Mouse (Mus musculus) left cerebral cortex, adult 8-10 months (tissue): Measurements from ENCODE around the gene Lrr1. TPM values are rescaled to one million over a fixed set of nuclear protein-coding genes. Genes with fewer than 3 reads are reported as not detected.
"Not testable (repeated sequence)": the region's sequence is repeated elsewhere in the genome, so short reads cannot be mapped to it uniquely, and the experiment has no call there.

Experiments used
- DNase-seq, 2 experiments: peaks; one replicate each; pipeline ENCODE4 v3.0.0; 2022; ENCODE audit warnings: low spot score in 2 of 2
- total RNA-seq, 4 experiments: library from RNA; stranded (reverse); gene quantifications; 2 replicates each; pipeline ENCODE4 v1.2.4; 2022

Lrr1 gene
- total RNA-seq, 4 experiments from 2014 or later: not detected

DNA sequence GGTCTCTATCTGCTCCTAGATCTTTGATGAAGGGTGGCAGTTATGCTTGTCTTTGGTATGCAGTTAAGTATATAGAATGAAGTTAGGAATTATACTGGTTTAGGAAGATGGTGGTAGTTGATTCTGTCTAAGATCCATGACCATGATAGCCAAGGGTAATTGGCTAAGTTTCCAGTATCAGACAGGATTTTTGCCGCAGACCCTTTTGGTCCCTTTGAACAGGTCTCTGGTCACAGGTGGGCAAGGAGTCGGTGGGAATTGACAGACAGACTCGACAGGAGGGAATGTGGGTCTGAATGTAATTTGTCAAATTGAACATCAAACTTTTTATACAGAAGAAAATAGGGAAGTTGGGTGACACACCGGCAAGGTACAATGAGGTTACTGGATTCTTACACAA, 5.0 kb upstream of the Lrr1 start:
- DNase-seq: not testable (repeated sequence)

DNA sequence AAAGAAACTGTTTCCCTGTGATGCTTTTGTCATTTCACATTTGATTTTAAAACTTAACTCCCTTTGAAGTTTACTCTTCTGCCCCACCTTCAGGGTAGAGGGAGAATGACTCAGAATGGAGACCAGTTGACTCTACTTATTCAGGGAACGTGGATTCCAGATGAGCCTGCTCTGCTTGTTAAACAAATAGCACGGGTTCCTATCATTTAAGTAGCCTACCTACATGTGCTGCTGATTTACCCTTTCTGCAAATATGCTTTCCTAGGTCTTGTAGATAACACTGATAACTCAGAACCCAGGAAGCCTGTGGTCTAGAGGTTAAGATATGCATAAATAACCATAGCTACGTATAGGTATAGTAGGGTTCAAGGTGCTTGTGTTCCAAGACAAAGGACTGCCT, 3.7 kb upstream of the Lrr1 start:
- no peak for DNase-seq

DNA sequence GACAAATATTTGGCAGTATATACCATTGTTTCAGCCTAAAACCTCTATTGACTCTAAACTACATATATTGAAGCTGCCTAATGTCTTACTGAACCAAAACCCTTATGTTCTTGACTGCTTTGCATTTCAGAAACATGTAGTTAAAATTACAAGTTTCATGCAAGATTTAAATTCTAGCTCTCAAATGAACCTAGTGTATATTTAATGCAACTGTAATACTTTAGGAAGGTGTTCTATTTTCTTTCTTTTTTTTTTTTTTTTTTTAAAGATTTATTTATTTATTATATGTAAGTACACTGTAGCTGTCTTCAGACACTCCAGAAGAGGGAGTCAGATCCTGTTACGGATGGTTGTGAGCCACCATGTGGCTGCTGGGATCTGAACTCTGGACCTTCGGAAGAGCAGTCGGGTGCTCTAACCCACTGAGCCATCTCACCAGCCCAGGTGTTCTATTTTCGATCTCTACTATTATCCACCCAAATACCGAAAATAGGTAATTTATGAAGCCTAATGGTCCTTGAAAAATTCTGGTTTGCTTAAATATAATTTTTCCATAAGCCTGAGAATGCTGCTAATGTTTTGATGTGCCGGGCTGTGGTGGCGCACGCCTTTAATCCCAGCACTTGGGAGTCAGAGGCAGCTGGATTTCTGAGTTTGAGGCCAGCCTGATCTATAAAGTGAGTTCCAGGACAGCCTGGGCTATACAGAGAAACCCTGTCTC, 1.6 kb upstream of the Lrr1 start:
- DNase-seq: not testable (repeated sequence)

DNA sequence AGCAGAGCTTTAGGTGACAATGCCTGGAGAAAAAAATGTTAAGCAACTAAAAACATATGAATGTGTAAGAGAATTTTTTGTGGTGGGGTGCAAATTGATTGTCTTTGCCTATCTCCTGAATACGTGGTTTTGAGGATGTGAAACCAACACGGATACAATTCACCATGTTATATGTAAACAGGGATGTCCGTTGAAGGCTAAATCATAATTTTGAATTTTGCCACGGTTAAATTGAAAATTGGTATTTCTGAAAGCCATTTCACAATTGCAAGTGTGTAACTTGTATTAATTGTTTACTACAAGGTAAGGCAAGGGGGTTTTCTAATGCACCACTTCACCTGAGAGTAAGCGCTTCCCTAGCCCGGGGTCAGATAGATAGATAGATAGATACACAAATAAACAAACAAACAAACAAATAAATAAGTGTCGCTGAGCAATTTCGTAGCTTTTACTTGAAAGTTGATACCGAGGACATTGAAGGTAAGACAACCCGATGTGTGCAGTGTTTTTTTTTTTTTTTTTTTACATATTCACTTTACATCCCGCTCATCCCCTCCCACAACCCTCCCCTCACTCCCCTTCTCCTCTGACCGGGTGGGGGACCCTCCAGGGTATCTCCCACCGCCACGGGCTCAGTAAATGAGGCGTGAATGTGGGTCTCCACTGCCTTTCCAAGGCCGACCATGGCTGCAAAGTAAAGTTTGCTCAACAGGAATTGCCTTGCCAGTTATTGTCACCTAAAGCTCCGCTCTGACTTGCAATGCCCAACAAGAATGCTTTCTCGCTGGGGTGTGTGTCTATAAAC, 756 bp upstream of the Lrr1 start:
- DNase-seq: no peak

DNA sequence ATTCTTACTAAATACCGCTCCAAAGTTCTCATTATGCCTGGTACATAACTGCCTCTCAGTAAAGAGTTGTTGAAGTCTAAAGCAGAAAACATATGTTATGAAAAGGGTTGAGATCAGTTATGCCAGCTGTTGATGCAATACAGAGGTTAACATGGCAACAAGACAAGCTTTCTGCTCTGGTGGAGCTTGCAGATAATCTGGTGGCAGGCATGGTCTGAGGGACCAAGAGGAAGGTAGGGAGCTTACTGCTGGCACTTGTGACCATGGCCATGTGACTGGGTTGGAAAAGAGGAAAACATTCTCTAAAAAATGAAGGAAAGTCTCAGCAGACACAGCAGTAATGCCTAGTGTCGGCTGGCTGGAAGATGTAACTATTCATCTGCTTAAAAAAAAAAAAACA, 2.7 kb downstream of the Lrr1 start:
- DNase-seq: no peak

DNA sequence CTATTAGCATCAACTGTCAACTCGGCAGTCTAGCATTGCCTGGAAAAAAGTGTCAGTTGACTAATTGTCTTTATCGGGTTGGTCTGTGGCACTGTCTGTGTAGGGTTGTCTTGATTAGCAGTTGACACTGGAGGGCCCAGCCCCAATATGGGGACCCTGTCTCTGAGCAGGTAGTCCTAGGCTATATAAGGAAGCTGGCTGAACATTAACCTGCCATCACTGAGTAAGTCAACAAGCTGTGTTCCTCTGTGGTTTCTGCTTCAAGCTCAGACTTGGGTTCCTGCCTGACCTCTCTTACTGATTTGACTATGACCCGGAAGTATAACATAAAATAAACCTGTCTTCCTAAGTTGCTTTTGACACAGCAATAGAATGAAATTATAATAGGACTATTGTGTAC, 7.4 kb downstream of the Lrr1 start:
- no peak for DNase-seq

DNA sequence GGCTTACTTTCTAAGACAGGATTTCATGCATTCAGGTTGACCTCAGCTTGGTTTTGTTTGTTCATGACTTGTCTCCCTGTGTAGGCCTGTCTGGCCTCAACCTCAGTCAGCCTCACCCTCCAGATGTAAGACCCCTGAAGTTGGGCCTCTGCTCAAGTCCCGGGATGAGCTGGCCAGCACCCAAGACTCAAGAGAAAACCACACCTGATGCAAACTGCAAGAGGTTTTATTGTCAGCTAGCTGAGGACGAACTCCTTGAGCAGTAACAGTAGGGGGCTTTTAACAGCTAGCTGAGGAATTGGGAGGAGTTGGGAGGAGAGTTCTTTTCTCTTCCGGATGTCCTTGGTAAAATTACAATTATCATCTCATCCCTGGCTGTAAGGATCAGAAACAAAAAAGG, 8.9 kb downstream of the Lrr1 start:
- no peak for DNase-seq

DNA sequence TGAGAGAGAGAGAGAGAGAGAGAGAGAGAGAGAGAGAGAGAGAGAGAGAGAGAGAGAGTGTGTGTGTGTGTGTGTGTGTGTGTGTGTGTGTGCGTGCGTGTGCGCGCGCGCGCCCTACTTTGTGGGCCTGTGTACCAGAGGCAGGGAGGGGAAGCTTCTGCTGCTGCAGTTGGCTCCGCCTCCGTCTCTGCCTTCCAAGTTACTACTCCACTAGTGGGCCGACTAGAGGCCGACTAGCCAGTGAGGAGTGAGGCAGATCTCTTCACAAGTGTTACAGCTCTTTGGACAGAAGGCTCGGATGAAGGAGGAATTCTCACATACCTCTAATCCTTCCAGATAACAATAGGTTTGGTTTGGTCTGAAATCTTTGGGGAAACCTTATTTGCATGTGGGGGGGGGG, 10.8 kb downstream of the Lrr1 start:
- DNase-seq: no peak

DNA sequence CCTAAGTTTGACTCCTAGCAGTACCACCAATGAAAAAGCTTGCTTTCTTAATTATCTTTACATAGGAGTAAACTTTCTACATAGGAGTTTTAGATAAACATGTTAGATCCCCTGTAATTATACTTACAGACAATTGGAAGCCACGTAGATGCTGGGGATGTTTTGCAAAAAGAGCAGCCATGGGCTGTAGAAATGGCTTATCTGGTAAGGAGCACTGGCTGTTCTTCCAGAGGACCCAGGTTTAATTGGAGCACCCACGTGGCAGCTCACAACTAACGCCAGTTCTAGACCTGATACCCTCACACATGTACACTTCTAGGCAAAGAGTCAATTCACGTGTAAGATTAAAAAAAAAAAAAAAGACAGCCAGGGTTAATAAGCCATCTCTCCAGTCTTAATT, 13.2 kb downstream of the Lrr1 start:
- DNase-seq: no peak

DNA sequence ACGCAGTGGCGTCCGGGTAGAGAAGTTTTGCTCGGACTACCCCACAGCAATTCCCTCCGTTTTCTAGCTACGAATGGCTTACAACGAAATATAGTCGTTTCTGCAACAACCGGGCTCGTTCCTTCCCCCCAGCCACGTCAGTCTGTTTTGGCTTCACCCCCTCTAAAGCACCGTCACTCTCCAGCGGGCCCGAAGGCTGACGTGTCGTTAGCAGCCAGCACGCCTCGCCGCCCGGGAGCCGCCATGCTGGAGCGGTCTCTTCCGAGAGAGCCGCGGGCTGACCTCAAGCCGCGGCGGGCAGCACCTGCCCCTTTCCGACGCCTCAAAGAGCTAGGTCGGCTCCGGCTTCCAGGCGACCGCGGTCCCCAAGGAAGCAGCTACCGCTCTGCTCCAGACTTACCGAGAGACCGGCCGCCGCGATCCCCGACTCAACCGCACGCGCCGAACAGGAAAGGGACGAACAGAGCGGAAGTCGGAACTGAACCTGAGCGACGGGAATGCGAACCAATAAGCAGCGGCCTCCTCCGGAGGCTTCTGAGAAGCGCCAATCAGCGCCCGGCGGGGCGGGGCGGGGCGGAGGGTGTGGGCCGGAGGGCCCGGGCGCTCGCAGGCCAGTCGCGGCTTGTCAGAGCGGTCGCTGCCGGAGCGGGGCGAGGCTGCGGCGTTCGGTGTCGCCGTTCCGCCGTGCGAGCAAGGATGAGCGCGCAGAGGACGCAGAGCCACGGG, 15.1 kb downstream of the Lrr1 start, which contains the start of the genes Rpl36al and Mgat2:
Gene Rpl36al, minus strand, starts transcription at position 501 of the 726 bp plus-strand sequence.
Gene Mgat2, plus strand, starts transcription at position 575 of the 726 bp plus-strand sequence.
- peak; percentile 96 to 99 for DNase-seq

DNA sequence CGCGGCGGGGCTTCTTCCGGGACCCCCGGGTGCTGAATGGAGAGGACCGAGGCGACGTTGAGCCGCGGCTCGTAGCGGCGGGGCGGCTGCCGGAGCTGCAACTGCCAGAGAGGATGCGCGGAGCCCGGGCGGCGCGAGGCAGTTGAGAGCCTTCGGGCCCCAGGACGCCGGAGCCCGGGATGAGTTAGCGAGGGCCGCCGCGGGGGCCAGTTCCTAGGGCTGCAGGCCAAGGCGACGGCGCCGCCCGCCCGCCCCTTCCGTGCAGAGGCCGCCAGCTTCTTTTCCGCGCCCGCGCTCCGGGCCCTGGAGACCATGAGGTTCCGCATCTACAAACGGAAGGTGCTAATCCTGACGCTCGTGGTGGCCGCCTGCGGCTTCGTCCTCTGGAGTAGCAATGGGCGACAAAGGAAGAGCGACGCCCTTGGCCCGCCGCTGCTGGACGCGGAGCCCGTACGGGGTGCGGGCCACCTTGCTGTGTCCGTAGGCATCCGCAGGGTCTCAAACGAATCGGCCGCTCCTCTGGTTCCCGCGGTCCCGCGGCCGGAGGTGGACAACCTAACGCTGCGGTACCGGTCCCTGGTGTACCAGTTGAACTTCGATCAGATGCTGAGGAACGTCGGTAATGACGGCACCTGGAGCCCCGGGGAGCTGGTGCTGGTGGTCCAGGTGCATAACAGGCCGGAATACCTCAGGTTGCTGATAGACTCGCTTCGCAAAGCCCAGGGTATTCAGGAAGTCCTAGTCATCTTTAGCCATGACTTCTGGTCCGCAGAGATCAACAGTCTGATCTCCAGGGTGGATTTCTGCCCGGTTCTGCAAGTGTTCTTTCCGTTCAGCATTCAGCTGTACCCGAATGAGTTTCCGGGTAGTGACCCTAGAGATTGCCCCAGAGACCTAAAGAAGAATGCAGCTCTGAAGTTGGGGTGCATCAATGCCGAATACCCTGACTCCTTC, 16.0 kb downstream of the Lrr1 start:
- peak; percentile 35 to 51 for DNase-seq

DNA sequence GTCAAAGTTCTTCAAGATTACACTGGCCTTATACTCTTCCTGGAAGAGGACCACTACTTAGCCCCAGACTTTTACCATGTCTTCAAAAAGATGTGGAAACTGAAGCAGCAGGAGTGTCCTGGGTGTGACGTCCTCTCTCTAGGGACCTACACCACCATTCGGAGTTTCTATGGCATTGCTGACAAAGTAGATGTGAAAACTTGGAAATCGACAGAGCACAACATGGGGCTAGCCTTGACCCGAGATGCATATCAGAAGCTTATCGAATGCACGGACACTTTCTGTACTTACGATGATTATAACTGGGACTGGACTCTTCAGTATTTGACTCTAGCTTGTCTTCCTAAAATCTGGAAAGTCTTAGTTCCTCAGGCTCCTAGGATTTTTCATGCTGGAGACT, 16.8 kb downstream of the Lrr1 start:
- no peak for DNase-seq

DNA sequence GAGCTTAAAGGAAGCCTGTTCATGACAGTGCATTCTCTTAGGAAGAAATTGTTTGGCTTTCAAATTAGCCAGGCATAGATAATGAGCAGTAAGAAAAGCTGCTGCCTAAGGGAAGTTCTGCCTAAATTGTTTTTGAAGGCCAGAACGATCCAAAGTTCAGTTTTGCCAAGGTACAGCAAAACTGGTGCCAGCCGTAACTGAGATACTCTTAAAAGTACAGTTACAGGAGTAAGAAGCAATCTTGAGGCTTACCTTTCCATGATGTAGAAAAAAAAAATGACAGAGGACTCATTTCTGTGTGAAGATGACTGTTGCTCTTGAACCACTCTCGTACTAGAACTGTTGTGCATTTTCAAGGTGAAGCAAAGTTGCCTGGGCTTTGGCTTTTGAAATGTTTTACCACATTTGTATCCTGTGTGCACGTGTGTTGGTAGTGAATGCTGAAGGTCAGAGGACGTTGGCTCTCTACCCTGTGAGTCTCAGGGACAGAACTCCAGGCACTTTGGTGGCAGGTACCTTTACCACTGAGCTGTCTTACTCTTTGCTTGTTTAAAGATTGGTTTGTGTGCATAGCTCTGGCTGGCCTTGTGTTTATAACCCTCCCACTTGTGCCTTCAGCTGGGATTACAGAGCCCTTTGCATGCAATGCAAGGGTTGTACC, 18.3 kb downstream of the Lrr1 start:
- no peak for DNase-seq

DNA sequence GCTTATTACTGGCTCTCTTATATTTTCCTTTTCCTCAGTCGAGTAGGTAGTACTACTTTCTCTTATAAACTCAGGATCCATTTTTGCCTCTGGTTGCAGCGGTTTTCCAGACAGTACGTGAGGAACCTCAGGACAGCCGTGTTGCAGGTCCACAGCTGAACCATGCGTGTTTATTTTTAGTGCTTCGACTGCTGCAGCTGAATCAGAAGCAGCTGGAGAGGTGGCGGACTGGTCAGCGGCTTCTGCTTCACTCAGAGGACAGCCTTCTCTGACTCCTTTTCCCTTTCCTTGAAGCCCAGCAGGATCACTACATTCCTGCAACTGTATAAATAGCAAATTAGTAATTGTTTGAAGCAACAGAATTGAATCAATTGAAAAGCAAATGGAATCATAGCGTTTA, 21.5 kb downstream of the Lrr1 start:
- DNase-seq: no peak

DNA sequence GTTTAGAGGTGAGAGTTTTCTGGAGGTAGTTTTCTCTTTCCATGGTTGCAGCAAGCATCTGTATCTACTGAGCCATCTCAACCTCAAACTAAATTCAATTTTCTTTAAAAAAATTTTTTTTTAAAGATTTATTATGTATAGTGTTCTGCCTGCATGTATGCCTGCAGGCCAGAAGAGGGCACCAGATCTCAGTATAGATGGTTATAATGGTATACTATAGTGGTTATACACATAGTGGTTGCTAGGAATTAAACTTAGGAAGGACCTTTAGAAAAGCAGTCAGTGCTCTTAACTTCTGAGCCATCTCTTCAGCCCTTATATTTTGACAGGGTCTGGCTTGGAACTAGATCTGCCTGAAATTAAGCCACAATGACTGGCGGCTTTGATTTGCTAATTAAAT, 21.9 kb downstream of the Lrr1 start:
- DNase-seq: no peak

DNA sequence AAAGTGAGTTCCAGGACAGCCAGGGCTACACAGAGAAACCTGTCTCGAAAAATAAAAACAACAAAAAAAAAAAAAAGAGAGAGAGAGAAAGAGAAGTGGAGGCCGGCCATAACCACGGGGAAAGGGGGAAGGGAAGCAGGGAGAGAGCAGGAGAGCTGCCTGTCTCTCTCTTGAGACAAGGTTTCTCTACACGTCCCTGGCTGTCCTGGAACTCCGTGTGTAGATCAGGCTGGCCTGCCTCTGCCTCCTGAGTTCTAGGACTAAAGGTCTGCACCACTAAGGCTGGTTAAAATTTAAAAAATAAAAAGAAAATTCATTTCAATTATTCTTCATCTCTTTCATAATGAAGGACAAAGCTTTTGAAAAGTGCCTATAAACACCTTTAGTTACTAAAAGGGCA, 22.8 kb downstream of the Lrr1 start:
- no peak for DNase-seq

DNA sequence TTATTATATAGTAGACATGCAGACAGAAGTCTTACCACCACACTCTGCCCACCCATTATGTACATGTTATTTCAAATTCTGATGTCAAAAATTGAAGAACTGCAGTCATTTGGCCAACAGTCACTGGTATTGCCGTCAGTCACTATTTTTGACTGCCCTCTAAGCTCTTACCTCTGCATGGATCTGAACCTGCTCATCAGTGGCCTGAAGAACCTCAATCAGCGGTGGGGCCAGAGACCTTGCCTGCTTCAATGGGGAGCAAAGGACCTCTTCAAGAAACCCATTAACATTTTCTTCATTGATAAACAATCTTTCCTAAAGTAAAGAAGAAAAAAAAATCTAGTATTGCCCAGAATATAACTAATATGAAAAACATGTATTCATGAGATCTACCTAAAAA, 24.0 kb downstream of the Lrr1 start:
- DNase-seq: no peak

DNA sequence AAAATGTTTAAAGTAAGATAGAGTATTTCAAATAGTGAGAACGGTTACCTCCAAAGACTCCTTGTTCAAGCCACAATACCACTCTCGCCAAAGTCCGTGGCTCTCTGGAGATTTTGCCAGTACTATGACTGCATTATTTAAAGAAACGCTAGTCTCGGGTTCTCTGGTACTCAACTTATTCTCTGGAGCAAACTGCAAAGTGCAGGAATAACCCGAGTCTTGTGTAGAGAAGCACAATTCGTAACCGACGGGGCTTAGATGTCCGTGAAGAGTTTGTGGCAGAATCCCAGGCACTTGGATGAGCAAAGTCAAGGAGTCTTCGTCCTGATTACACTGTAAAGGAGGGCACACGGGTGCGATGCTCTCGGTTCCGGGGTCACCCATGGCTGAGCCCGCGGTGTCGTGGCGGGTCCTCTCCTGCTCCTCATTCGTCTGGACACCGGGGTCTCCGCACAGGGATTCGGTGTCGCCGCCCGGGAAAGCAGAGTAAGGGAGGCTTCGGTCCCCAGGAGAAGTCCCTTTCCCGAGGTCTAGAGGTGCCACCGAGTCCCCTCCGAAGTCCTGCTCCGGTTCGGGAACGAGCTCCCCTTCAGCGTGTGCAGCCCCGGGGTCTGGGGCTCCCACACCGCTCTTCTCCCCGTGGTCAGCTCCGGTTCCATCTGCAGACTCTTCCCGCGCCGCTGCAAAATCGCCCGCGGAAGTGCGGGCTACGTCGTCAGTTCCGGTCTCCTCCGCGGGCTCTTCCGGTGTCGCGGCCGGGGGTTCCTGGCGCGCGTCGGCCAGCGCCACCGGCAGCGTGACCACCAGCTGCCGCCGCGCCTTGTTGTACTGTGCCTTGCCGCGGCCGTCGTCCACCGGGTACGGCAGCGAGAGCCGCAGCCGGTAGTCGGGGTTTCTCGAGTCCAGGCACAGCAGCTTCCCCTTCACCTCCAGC, 28.1 kb downstream of the Lrr1 start, which contains the start of gene Gm49383:
Gene Gm49383, minus strand, starts transcription at position 661 of the 934 bp plus-strand sequence.
- peak in 1 of 2 experiments; percentile 61 for DNase-seq
